Mouse (Mus musculus): ENCODE results near the gene Mgat2.

DNA sequence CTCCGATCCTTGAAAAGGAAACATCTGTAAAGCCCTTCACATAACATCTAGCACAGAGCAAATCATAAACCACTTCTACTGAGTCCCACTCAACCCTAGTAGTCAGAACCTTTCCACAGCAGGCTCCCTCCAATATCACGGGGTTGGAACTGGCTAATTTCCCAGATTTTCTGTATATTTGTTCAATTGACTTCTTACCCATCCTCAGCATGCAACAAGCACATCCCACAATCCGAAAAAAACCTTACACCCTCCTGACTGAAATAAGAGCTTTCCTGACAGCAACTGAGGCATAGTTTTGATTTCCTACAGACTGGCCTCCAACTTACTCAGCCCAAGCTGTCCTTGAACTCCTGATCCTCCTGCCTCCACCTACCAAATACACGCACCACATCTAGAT lies 27.5 kb upstream of the Mgat2 start:
- TF ChIP-seq CTCF (IDR thresholded peaks at IDR 0.05; ENCODE audit: low read depth, low read length), result no peak
- no peak for TF ChIP-seq EP300 (IDR thresholded peaks at IDR 0.05; ENCODE audit: insufficient read depth, low read depth, low read length)
- TF ChIP-seq POLR2A (IDR thresholded peaks at IDR 0.05; ENCODE audit: insufficient read depth, low read length), result no peak
